Mouse (Mus musculus): ENCODE results near the gene Wdr45.

DNA sequence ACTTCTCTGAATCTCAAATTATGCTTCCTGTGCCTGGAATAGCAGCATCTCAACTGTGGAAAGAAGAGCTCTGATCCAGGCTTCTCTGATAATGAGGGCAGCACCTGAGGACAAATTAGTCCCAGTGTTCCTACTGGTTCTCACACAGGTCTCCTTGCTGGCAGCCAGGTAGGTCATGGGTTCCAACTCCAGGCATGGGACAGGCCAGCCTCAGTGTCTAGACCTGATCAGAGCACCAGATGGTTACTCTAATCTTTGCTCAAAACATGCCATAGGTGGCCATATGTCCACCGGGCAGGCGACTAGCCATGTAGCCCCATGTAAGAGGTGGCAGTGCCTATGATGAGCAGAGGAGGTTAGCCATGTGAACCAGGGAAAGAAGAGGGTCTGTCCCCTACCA is 25.8 kb upstream of the Wdr45 start:
- TF ChIP-seq POLR2A (IDR thresholded peaks at IDR 0.05; ENCODE audit: low read depth, low read length) (no peak), CTCF (IDR thresholded peaks at IDR 0.05; ENCODE audit: extremely low read depth, insufficient read length, insufficient replicate concordance, low read depth, low read length) (no peak)

All from small intestine, adult 2 months (tissue).